Mouse (Mus musculus) lung, adult 2 months (tissue): ENCODE results near the gene Phlda3.

ENCODE experiments used
- CTCF ChIP-seq: fragments of 200-500 bp; IDR thresholded peaks from 2 replicates; pipeline ENCODE4 v1.5.1; 2011; ENCODE audit warnings: mild to moderate bottlenecking, low read length, control low read depth; ENCODE audit not compliant: insufficient read depth
- POLR2A ChIP-seq: fragments of 200-500 bp; IDR thresholded peaks from 2 replicates; pipeline ENCODE4 v1.6.1; 2011; ENCODE audit warnings: low read depth, mild to moderate bottlenecking, control low read depth, low read length, borderline replicate concordance; ENCODE audit errors: extremely low read depth

GRCm38 (mm10) chr1:135735460-135735859 lies 30.5 kb upstream of the Phlda3 start:
- TF ChIP-seq CTCF: no peak
- TF ChIP-seq POLR2A: no peak
